Comparison of ENCODE assay signal across 8 mouse cellular contexts in genomic region chr13:56702469-56703221, GRCm38 (mm10). TPM values are rescaled to one million over a fixed set of nuclear protein-coding genes. Genes with fewer than 3 reads are reported as not detected.
DNase-seq lines count a peak whose midpoint lies in the region; ATAC-seq and TF ChIP-seq lines count a peak whose summit lies in the region.

TSS of gene Smad5 (plus strand) at chr13:56703010.

- H3K27ac ChIP-seq in MEL (ENCODE audit: control insufficient read depth, low read depth, low read length), result peak within 1 kb of the TSS; percentile 93
- peak within 1 kb of the TSS; percentile 99 for H3K27ac ChIP-seq in lung, embryonic 16.5 days (ENCODE audit: low read length)

- H3K27me3 ChIP-seq in MEL (ENCODE audit: control insufficient read depth in 1 of 2, insufficient read depth in 2 of 2, low read length in 2 of 2), result no peaks in the 10 kb centered on the region
- H3K27me3 ChIP-seq in lung, embryonic 16.5 days (ENCODE audit: control insufficient read depth, insufficient read depth, low read depth, low read length), result no peaks in the 10 kb centered on the region

- peaks cover 0 to 14% of the 10 kb centered on the region in 2 experiments; a peak in 1 of 4 replicates for H3K4me1 ChIP-seq in MEL (ENCODE audit: control insufficient read depth in 1 of 2, insufficient read depth in 2 of 2, low read length in 2 of 2)
- peaks cover 28% of the 10 kb centered on the region for H3K4me1 ChIP-seq in lung, embryonic 16.5 days (replicated peaks; ENCODE audit: control insufficient read depth, insufficient read depth, low read length)

- TF ChIP-seq POLR2A in MEL (IDR thresholded peaks at IDR 0.05; ENCODE audit: control insufficient read depth in 1 of 2, insufficient read depth in 1 of 2, low read depth in 1 of 2, low read length in 2 of 2, poor library complexity in 1 of 2), result peak; percentile 66 to 85; a peak in 3 of 4 replicates

- peak; percentile 95 for ATAC-seq in lung, embryonic 16.5 days (ENCODE audit: low read depth)

- H3K9ac ChIP-seq in MEL (ENCODE audit: control insufficient read depth, low read depth, low read length, poor library complexity, severe bottlenecking), result peak within 1 kb of the TSS; percentile 89
- peak within 1 kb of the TSS; percentile 97 for H3K9ac ChIP-seq in lung, embryonic 16.5 days (ENCODE audit: low read length)

- peak within 1 kb of the TSS; percentile 78 to 97 for H3K4me3 ChIP-seq in MEL (ENCODE audit: control insufficient read depth in 1 of 2, insufficient read depth in 1 of 2, low read depth in 2 of 2, low read length in 2 of 2)
- peak within 1 kb of the TSS; percentile 75 for H3K4me3 ChIP-seq in lung, embryonic 16.5 days (ENCODE audit: low read length)

- TF ChIP-seq EP300 in MEL (IDR thresholded peaks at IDR 0.05; ENCODE audit: low read depth in 1 of 2, low read length in 2 of 2), result no peak

- TF ChIP-seq RAD21 in MEL (IDR thresholded peaks at IDR 0.05; ENCODE audit: low read depth, low read length), result no peak

- peak; percentile 89 for DNase-seq in MEL (ENCODE audit: low read depth, low spot score)
- DNase-seq in cerebellum, adult 11-12 months, result peak; percentile 91
- DNase-seq in forelimb bud, embryonic 11.5 days (ENCODE audit: low read depth, low spot score), result peak; percentile 90
- peak; percentile 92 for DNase-seq in heart, postnatal 4 days
- DNase-seq in layer of hippocampus, adult 9-11 months, result peak; percentile 87
- DNase-seq in ovary, adult 18-20 months (ENCODE audit: low spot score), result peak; percentile 83
- DNase-seq in thymus, postnatal 0 days (ENCODE audit: low spot score), result peak; percentile 76

- H3K79me2 ChIP-seq in MEL (ENCODE audit: control insufficient read depth, insufficient read depth, low read length, poor library complexity), result peaks cover 19% of the 10 kb centered on the region

- H3K36me3 ChIP-seq in MEL (ENCODE audit: control insufficient read depth in 1 of 2, insufficient read depth in 2 of 2, low read length in 2 of 2), result peaks cover 0 to 10% of the 10 kb centered on the region in 2 experiments; a peak in 3 of 4 replicates
- H3K36me3 ChIP-seq in lung, embryonic 16.5 days (ENCODE audit: control insufficient read depth, insufficient read depth, low read length), result peaks cover 5% of the 10 kb centered on the region; the same call in 1 of the 2 replicates

- peak within 1 kb of the TSS; percentile 84 for H3K4me2 ChIP-seq in lung, embryonic 16.5 days (ENCODE audit: low read depth, low read length)

- H3K9me3 ChIP-seq in MEL (replicated peaks; ENCODE audit: insufficient read depth, low read length), result no peaks in the 10 kb centered on the region
- H3K9me3 ChIP-seq in lung, embryonic 16.5 days (ENCODE audit: control insufficient read depth, low read length), result 0 out of 2 replicates have a peak, but pooled peaks cover 3% of the 10 kb centered on the region

- 3% methylated on average over 49 of the region's 62 CpGs for WGBS in lung, embryonic 16.5 days

- TF ChIP-seq CTCF in MEL (IDR thresholded peaks at IDR 0.05 in 2 of 3, conservative IDR thresholded peaks at IDR 0.05 in 1 of 3; ENCODE audit: control insufficient read depth in 1 of 3, insufficient read depth in 1 of 3, low read depth in 2 of 3, low read length in 3 of 3, poor library complexity in 1 of 3, severe bottlenecking in 1 of 3), result no peak

TF ChIP-seq in MEL, 35 proteins besides CTCF, POLR2A, EP300 and RAD21:
- peak; percentile 55; the same call in 1 of the 2 replicates for TF ChIP-seq MAZ (IDR thresholded peaks at IDR 0.05; ENCODE audit: low read depth, low read length)
- no peak for TF ChIP-seq CHD2 (IDR thresholded peaks at IDR 0.05; ENCODE audit: low read length)
- no peak for TF ChIP-seq MAX (IDR thresholded peaks at IDR 0.05; ENCODE audit: low read length)
- peak; percentile 70; the same call in 1 of the 2 replicates for TF ChIP-seq HCFC1 (IDR thresholded peaks at IDR 0.05; ENCODE audit: low read depth, low read length)
- no peak for TF ChIP-seq SMC3 (IDR thresholded peaks at IDR 0.05; ENCODE audit: low read depth, low read length)
- TF ChIP-seq NELFE (IDR thresholded peaks at IDR 0.05; ENCODE audit: low read depth, low read length), result peak; percentile 89
- TF ChIP-seq TBP (IDR thresholded peaks at IDR 0.05; ENCODE audit: low read depth, low read length), result peak; percentile 39; the same call in 1 of the 2 replicates
- TF ChIP-seq USF2 (IDR thresholded peaks at IDR 0.05; ENCODE audit: borderline replicate concordance in 1 of 2, insufficient read depth in 1 of 2, low read depth in 1 of 2, low read length in 2 of 2), result no peak
- TF ChIP-seq MYB (IDR thresholded peaks at IDR 0.05; ENCODE audit: low read depth, low read length), result no peak
- TF ChIP-seq NRF1 (IDR thresholded peaks at IDR 0.05; ENCODE audit: insufficient read depth, low read depth, low read length, poor library complexity, severe bottlenecking), result peak; percentile 89
- TF ChIP-seq MYC (IDR thresholded peaks at IDR 0.05; ENCODE audit: low read depth, low read length), result no peak
- TF ChIP-seq ZMIZ1 (IDR thresholded peaks at IDR 0.05; ENCODE audit: low read depth, low read length), result peak; percentile 63; the same call in 1 of the 2 replicates
- 0 out of 2 replicates have a peak, but pooled peaks have one; percentile 31 for TF ChIP-seq SIN3A (IDR thresholded peaks at IDR 0.05; ENCODE audit: low read length)
TF ChIP-seq in MEL: peak in this region for 7.

RNA-seq across cellular contexts. Expression of gene Smad5, which starts in this region (rescaled TPM):
- 7.8 and 8.0 TPM in 2 replicates for total RNA-seq in MEL (2012; rRNA removed)
- 10 to 100 TPM in 1 of 2 experiments, not detected in 1; 11.3 TPM for polyA plus RNA-seq in MEL (2012; ENCODE audit: insufficient read depth in 1 of 2, insufficient read length in 2 of 2, low read depth in 1 of 2, low replicate concordance in 2 of 2, missing spikeins in 1 of 2)
- total RNA-seq in heart, postnatal 4 days (2021), result 10 to 100 TPM; 48.8 to 54.3 TPM
- 33.5 and 34.8 TPM in 2 replicates for polyA plus RNA-seq in lung, embryonic 16.5 days (2015; fragmentation: Nextera tagmentation; extraction: Ambion mirVana)
- 13.1 and 13.7 TPM in 2 replicates for polyA plus RNA-seq in thymus, postnatal 0 days (2015; fragmentation: Nextera tagmentation; extraction: Ambion mirVana)

Comparison
In these comparisons a context has a peak if more than half of its experiments do, and no peak if none do; other contexts are left out.
1. Peak in every context shown above with its lines: DNase-seq, ATAC-seq, H3K4me3 ChIP-seq and H3K27ac ChIP-seq.